Mouse (Mus musculus): ENCODE measurements around the gene Cd44.

DNA sequence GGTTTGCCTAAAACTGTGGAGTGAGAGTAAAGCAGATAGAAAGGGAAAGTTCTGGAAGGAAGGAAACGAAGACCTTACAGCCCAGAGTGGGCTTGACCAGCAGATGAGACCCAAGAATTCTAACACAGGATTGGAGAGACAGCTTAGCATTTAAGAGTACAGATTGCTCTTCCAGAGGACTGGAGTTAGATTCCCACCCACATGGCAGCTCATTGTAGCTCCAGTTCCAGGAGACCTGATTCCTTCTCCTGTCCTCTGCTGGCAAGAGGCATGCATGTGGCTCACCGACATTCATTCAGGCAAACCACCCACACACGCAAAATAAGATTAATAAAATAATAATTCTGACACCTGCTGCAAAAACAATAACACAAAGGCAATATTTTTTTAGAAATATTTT is 20.6 kb upstream of the Cd44 start:
- TF ChIP-seq MAX (IDR thresholded peaks at IDR 0.05; ENCODE audit: low read depth) (no peak), POLR2A (IDR thresholded peaks at IDR 0.05; ENCODE audit: insufficient read length, low read depth) (no peak), USF1 (IDR thresholded peaks at IDR 0.05; ENCODE audit: low read depth) (no peak), E2F4 (IDR thresholded peaks at IDR 0.05; ENCODE audit: insufficient read depth) (no peak), CEBPB (IDR thresholded peaks at IDR 0.05; ENCODE audit: insufficient read depth, poor library complexity, severe bottlenecking) (no peak), REST (IDR thresholded peaks at IDR 0.05; ENCODE audit: insufficient read depth, insufficient read length) (no peak), MYOD1 (IDR thresholded peaks at IDR 0.05; ENCODE audit: control insufficient read depth in 1 of 3, insufficient read length in 2 of 3, low read depth in 2 of 3) (no peak), MYOG (IDR thresholded peaks at IDR 0.05; ENCODE audit: control insufficient read depth in 1 of 3, insufficient read depth in 1 of 3, insufficient read length in 2 of 3, low read depth in 2 of 3) (no peak), POLR2AphosphoS2 (IDR thresholded peaks at IDR 0.05; ENCODE audit: insufficient read length, low read depth) (no peak), TCF12 (IDR thresholded peaks at IDR 0.05; ENCODE audit: insufficient read depth, poor library complexity, severe bottlenecking) (no peak), SRF (IDR thresholded peaks at IDR 0.05; ENCODE audit: control insufficient read depth, insufficient read length, low read depth) (no peak)

Measured in myocyte (in vitro differentiated cells).